Mouse (Mus musculus) neural tube, embryonic 12.5 days (tissue): ENCODE results near the gene Jak3. TPM values are rescaled to one million over a fixed set of nuclear protein-coding genes. Genes with fewer than 3 reads are reported as not detected.

Experiments
- ATAC-seq: fragments of 200-750 bp; cut with Nextera tagmentation; 2 replicates; pipeline ENCODE4 v1.8.0; 2017; ENCODE audit warnings: low read depth, mild to moderate bottlenecking, moderate TSS enrichment, moderate library complexity; ENCODE audit not compliant: low FRiP score
- H3K27ac ChIP-seq: fragments of 300-500 bp; sonication (generic); 2 replicates; pipeline ENCODE4 v1.5.1; 2016
- H3K27me3 ChIP-seq: fragments of 300-500 bp; sonication (generic); replicated peaks from 2 replicates; pipeline ENCODE4 v1.6.1; 2016; ENCODE audit warnings: mild to moderate bottlenecking
- H3K36me3 ChIP-seq: fragments of 300-500 bp; sonication (generic); 2 replicates; pipeline ENCODE4 v1.6.1; 2016; ENCODE audit warnings: mild to moderate bottlenecking
- H3K4me1 ChIP-seq: fragments of 300-500 bp; sonication (generic); 2 replicates; pipeline ENCODE4 v1.6.1; 2016
- H3K4me2 ChIP-seq: fragments of 300-500 bp; sonication (generic); replicated peaks from 2 replicates; pipeline ENCODE4 v1.6.1; 2016; ENCODE audit warnings: mild to moderate bottlenecking
- H3K4me3 ChIP-seq: fragments of 300-500 bp; sonication (generic); 2 replicates; pipeline ENCODE4 v1.5.1; 2016
- H3K9ac ChIP-seq: fragments of 300-500 bp; sonication (generic); 2 replicates; pipeline ENCODE4 v1.6.1; 2016; ENCODE audit warnings: mild to moderate bottlenecking
- H3K9me3 ChIP-seq: fragments of 300-500 bp; sonication (generic); 2 replicates; pipeline ENCODE4 v1.6.1; 2016; ENCODE audit warnings: mild to moderate bottlenecking
- WGBS: fragments of 180-500 bp; shearing (Covaris S2); methylation state at CpG from one replicate; pipeline ENCODE4 v1.1.7; 2016; 5-methylcytosine and 5-hydroxymethylcytosine counted together
- polyA plus RNA-seq: library from polyadenylated mRNA; unstranded; fragments of >200 nt; fragmentation: Nextera tagmentation; extraction: Ambion mirVana; gene quantifications from 2 replicates; pipeline ENCODE4 v1.2.1, GENCODE M21; 2016

Gene Jak3
- polyA plus RNA-seq, 1 experiment from 2014 or later, result 3.8 TPM

DNA sequence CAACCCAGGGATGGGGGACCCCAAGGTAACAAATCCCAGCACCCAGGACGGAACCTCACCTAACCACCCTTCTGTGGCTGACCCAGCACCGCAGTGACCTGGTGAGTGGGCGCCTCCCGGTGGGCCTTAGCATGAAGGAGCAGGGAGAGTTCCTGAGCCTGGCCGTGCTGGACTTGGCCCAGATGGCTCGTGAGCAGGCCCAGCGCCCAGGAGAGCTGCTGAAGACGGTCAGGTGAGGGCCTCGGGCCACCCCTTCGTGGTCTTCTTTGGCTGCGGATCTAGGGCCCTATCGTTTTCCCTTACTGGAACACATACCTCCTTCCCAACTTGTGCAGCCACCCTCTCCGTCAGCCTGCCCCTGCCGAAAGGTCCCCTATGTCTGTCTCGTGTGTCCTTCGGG is 3.0 kb downstream of the Jak3 start:
- ATAC-seq, result no peak
- Histone ChIP-seq H3K4me1 (peaks cover 12% of the 10 kb centered on the region; the same call in 1 of the 2 replicates), H3K4me3 (no peak overlapping the region), H3K27ac (no peak overlapping the region), H3K36me3 (no peaks in the 10 kb centered on the region), H3K27me3 (peaks cover 93% of the 10 kb centered on the region), H3K9me3 (no peaks in the 10 kb centered on the region), H3K9ac (no peak overlapping the region), H3K4me2 (peak overlapping the region; percentile 53)
- WGBS, result 8% methylated on average over 16 of the region's 16 CpGs

DNA sequence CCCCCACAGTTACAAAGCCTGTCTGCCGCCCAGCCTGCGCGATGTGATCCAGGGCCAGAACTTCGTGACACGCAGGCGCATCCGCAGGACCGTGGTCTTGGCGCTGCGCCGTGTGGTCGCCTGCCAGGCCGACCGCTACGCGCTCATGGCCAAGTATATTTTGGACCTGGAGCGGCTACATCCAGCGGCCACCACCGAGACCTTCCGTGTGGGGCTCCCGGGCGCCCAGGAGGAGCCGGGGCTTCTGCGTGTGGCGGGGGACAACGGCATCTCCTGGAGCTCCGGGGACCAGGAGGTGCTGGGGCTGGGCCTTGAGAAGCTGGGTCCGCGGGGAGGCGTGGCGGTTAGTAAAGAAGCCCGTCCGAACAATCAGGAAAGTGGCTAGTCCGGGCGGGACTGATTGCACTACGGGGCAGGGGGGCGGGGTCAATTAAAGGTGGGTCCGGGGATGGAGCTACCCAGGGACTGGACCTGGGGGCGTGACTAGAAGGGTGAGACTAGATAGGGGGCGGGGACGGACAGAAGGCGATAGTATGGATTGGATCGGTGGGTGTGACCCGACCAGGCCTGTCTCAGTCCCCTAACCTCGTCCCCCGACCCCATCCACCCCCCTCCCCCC is 3.6 kb downstream of the Jak3 start:
- Histone ChIP-seq H3K4me3 (0 out of 2 replicates have a peak overlapping the region, but pooled peaks have one; percentile 11), H3K9ac (peak overlapping the region; percentile 45; the same call in 1 of the 2 replicates), H3K36me3 (no peaks in the 10 kb centered on the region), H3K9me3 (no peaks in the 10 kb centered on the region), H3K27ac (no peak overlapping the region), H3K4me2 (peak overlapping the region; percentile 53), H3K27me3 (peaks cover 97% of the 10 kb centered on the region), H3K4me1 (peaks cover 12% of the 10 kb centered on the region; the same call in 1 of the 2 replicates)
- 4% methylated on average over 46 of the region's 46 CpGs for WGBS
- no peak for ATAC-seq

DNA sequence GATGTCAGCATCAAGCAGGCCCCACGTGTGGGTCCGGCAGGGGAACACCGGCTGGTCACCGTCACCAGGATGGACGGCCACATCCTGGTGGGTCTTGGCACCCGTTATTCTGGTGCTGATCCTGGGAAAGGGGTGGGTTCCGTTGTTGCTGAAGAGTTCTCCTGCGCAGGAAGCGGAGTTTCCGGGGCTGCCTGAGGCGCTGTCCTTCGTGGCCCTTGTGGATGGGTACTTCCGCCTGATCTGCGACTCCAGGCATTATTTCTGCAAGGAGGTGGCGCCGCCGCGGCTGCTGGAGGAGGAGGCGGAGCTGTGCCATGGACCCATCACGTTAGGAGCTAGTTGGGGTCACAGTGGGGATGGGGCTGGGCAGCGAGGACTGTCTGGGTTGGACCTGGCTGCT is 4.4 kb downstream of the Jak3 start:
- WGBS, result 4% methylated on average over 21 of the region's 21 CpGs
- no peaks in the 10 kb centered on the region for H3K36me3 ChIP-seq
- H3K4me3 ChIP-seq, result peak overlapping the region; percentile 7; the same call in 1 of the 2 replicates
- no peak overlapping the region for H3K27ac ChIP-seq
- H3K4me2 ChIP-seq, result peak overlapping the region; percentile 28; the same call in 1 of the 2 replicates
- H3K27me3 ChIP-seq, result peaks cover 100% of the 10 kb centered on the region
- ATAC-seq, result no peak
- H3K9ac ChIP-seq, result no peak overlapping the region
- no peaks in the 10 kb centered on the region for H3K9me3 ChIP-seq
- peaks cover 12% of the 10 kb centered on the region; the same call in 1 of the 2 replicates for H3K4me1 ChIP-seq

DNA sequence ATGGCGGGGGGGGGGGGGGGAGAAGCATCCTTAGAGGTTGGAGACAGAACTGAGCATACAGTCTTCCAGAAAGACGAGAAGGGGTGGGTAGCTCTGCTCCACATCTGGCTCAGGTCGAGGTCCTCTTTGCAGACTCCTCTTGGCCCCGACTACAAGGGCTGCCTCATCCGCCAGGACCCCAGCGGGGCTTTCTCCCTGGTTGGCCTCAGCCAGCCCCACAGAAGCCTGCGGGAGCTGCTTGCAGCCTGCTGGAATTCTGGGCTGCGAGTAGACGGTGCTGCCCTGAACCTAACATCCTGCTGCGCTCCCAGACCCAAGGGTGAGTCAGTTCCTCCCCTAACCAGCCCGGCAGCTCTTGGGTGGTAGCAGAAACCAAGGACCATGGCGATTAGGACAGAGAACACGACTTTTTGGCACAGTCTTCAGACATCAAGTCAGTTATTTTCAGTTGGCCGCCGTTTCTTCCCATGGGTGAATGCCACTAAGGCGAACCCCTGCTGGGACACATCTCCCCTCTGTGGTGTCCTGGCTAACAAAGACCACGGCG is 5.3 kb downstream of the Jak3 start:
- ATAC-seq, result no peak
- Histone ChIP-seq H3K4me3 (peak overlapping the region; percentile 3; the same call in 1 of the 2 replicates), H3K9me3 (no peaks in the 10 kb centered on the region), H3K9ac (no peak overlapping the region), H3K27me3 (peaks cover 100% of the 10 kb centered on the region), H3K27ac (no peak overlapping the region), H3K4me1 (peaks cover 16% of the 10 kb centered on the region), H3K4me2 (no peak overlapping the region), H3K36me3 (no peaks in the 10 kb centered on the region)
- 4% methylated on average over 18 of the region's 18 CpGs for WGBS

DNA sequence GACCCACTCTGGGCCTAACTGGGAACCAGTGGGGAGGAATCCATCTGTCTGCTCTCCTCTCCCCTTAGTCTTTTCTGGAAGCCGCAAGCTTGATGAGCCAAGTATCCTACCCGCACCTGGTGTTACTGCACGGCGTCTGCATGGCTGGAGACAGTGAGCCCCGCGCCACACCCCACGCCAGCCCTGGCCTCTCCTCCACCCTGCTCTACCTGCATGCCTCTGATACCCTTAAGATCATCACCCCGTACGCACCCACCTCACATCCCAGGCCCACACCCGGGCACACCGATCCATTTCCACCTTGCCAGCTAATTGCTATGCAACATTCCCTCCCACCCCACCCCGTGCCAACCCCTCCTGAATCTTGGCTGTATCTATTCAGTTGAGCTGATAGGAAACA is 6.7 kb downstream of the Jak3 start:
- Histone ChIP-seq H3K4me1 (peaks cover 18% of the 10 kb centered on the region), H3K9ac (no peak overlapping the region), H3K36me3 (no peaks in the 10 kb centered on the region), H3K27me3 (peaks cover 100% of the 10 kb centered on the region), H3K4me3 (no peak overlapping the region), H3K9me3 (no peaks in the 10 kb centered on the region), H3K4me2 (no peak overlapping the region), H3K27ac (no peak overlapping the region)
- WGBS, result 59% methylated on average over 12 of the region's 12 CpGs
- no peak for ATAC-seq

DNA sequence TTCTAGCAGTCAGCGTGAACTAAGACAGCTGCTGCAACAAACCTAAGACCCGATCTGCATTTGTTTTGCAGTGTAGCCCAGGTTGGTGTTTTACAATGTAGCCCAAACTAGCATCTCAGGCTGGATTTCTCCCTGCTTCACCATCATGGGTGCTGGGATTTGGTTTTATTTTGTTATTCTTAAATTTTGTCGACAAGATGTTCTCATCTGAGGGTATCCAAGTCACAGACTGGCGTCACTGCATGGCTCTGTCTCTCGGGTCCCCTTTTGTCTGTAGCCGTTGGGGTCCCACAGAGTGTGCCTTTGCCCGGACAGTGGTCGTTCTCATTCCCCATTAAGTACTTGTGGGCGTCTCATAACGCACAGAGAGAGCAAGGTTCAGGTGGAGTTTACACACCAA is 8.6 kb downstream of the Jak3 start:
- Histone ChIP-seq H3K27me3 (peaks cover 100% of the 10 kb centered on the region), H3K9ac (no peak overlapping the region), H3K9me3 (no peaks in the 10 kb centered on the region), H3K27ac (no peak overlapping the region), H3K4me2 (no peak overlapping the region), H3K36me3 (no peaks in the 10 kb centered on the region), H3K4me1 (peaks cover 13% of the 10 kb centered on the region), H3K4me3 (no peak overlapping the region)
- 9% methylated on average over 10 of the region's 10 CpGs for WGBS
- no peak for ATAC-seq

DNA sequence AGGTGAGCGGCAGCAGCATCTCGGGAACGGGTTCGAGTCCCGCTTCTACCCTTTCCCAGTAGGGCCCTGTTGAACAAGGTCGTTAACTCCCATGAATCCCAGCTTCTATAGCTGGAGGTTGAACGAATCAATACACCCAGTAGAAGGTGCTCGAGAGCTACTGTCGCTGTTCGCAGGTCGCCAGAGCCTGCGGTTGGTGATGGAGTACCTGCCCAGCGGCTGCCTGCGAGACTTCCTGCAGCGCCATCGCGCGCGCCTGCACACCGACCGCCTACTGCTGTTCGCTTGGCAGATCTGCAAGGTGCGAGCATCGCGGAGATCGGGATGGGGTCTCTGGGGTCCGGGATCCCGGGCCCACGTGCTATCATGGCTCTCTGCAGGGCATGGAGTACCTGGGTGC is 9.5 kb downstream of the Jak3 start:
- H3K4me1 ChIP-seq, result peaks cover 13% of the 10 kb centered on the region; the same call in 1 of the 2 replicates
- H3K4me3 ChIP-seq, result peak overlapping the region; percentile 30
- WGBS, result 2% methylated on average over 29 of the region's 29 CpGs
- H3K9me3 ChIP-seq, result no peaks in the 10 kb centered on the region
- H3K36me3 ChIP-seq, result no peaks in the 10 kb centered on the region
- no peak overlapping the region for H3K9ac ChIP-seq
- H3K27ac ChIP-seq, result no peak overlapping the region
- peaks cover 100% of the 10 kb centered on the region for H3K27me3 ChIP-seq
- H3K4me2 ChIP-seq, result peak overlapping the region; percentile 54
- peak; percentile 34 for ATAC-seq

DNA sequence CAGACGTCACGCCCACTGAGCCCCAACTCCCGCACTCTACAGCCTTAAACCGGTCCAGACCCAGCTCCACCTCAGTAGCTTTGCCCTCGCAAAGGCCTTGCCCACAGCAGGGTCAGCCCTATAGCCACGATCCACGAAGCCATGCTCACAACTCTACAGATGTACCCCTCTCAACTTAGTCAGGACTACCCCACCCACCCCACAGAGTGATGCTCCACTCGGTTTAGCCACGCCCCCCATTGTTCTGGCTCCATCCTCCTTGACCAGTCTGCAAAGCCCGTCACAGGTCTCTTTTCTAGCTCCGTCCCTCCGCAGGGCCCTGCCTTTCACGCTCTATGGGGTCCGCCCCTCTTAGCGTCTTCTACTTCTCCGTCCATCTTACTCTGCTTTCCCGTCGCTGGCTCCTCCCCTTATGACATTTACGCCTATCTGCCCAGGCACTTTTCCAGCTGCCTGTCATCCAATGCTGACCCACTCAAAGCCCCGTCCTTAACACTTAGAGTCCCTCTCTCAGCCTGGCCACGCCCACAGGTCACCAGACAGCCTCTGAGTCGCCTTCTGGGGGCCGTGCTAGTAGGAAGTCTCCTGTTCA is 10.1 kb downstream of the Jak3 start:
- Histone ChIP-seq H3K27me3 (peaks cover 100% of the 10 kb centered on the region), H3K4me3 (peak overlapping the region; percentile 30), H3K4me2 (peak overlapping the region; percentile 54), H3K36me3 (no peaks in the 10 kb centered on the region), H3K9me3 (no peaks in the 10 kb centered on the region), H3K9ac (no peak overlapping the region), H3K27ac (no peak overlapping the region), H3K4me1 (peaks cover 13% of the 10 kb centered on the region; the same call in 1 of the 2 replicates)
- ATAC-seq, result peak; percentile 49
- under 1% methylated on average over 23 of the region's 23 CpGs for WGBS

DNA sequence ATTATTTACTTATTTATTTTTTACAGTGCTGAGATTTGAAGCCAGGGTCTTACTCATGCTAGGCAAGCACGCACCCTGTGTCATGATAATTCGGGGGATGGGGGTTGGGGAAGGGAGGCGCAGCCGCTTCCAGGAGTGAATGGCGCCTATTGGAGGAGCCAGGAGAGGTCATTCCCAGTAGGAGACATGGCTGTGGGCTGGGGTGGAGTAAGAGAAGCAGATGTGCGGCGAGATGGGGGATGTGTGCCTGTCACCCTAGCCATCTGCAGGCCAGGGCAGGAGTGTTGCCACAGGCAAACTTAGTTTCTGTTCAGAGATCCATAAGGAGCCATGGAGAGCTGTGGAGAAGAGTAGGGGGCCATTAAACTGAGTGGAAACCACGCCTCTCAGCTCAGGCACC is 11.5 kb downstream of the Jak3 start:
- no peak overlapping the region for H3K4me2 ChIP-seq
- no peak overlapping the region for H3K9ac ChIP-seq
- ATAC-seq, result no peak
- WGBS, result 1% methylated on average over 8 of the region's 8 CpGs
- no peaks in the 10 kb centered on the region for H3K36me3 ChIP-seq
- no peak overlapping the region for H3K4me3 ChIP-seq
- peaks cover 100% of the 10 kb centered on the region for H3K27me3 ChIP-seq
- H3K9me3 ChIP-seq, result no peaks in the 10 kb centered on the region
- peaks cover 10% of the 10 kb centered on the region; the same call in 1 of the 2 replicates for H3K4me1 ChIP-seq
- H3K27ac ChIP-seq, result no peak overlapping the region

DNA sequence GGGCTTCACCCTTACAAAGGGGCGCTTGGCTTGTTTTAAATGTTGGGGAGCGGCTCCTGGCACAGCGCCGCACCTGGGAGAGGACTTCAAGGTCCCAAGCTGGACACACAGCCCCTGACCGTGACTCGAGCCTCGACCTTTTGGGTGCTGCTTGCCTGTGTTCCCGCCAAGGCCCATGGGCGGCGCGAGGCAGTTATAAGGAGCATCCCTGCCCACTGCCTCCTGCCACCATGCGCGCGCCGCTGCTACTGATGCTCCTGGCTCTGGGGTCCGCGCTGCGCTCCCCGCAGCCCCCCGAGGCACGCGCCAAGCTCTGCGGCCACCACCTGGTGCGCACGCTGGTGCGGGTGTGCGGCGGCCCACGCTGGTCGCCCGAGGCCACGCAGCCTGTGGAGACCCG is 12.9 kb downstream of the Jak3 start, which contains the start of gene Insl3:
Insl3 (plus strand) TSS at position 187 of the 400 bp plus-strand sequence.
- no peak for ATAC-seq
- no peak within 1 kb of the TSS for H3K27ac ChIP-seq
- peaks cover 16% of the 10 kb centered on the region for H3K4me1 ChIP-seq
- H3K4me3 ChIP-seq, result no peak within 1 kb of the TSS
- no peaks in the 10 kb centered on the region for H3K36me3 ChIP-seq
- H3K27me3 ChIP-seq, result peaks cover 100% of the 10 kb centered on the region
- 2% methylated on average over 33 of the region's 33 CpGs for WGBS
- H3K9me3 ChIP-seq, result no peaks in the 10 kb centered on the region
- H3K9ac ChIP-seq, result no peak within 1 kb of the TSS
- H3K4me2 ChIP-seq, result peak within 1 kb of the TSS; percentile 20; the same call in 1 of the 2 replicates

DNA sequence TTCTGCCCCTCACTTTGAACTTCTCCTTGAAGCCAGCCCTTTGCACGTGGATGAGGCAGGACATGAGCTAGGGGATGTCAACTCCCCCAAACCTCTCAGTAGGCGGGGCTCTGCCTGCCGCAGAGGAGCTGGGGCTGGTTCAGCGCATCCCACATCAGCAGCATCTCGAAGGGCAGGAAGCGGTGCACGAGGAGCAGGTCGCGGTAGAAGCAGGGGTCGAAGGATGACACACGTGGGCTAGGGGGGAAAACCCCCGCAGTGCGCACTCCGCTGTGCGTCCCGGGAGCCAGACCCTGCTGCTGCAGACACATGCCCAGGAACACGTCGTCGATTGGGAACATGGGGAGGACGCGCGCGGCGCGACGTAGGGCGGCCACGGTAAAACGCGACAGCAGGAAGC is 16.4 kb downstream of the Jak3 start:
- Histone ChIP-seq H3K9ac (no peak overlapping the region), H3K36me3 (no peaks in the 10 kb centered on the region), H3K4me1 (peaks cover 6% of the 10 kb centered on the region; the same call in 1 of the 2 replicates), H3K27ac (no peak overlapping the region), H3K27me3 (peaks cover 89% of the 10 kb centered on the region), H3K4me2 (no peak overlapping the region), H3K9me3 (no peaks in the 10 kb centered on the region), H3K4me3 (no peak overlapping the region)
- ATAC-seq, result no peak
- WGBS, result 6% methylated on average over 30 of the region's 30 CpGs
